Mouse (Mus musculus) hindbrain, embryonic 11.5 days (tissue): ENCODE results near the gene Tenm4. TPM values are rescaled to one million over a fixed set of nuclear protein-coding genes. Genes with fewer than 3 reads are reported as not detected.

ENCODE experiments used
- ATAC-seq: fragments of 200-750 bp; cut with Nextera tagmentation; 2 replicates; pipeline ENCODE4 v1.8.0; 2017; ENCODE audit warnings: mild to moderate bottlenecking, moderate TSS enrichment, moderate library complexity; ENCODE audit not compliant: low FRiP score
- DNase-seq: peaks from one replicate; pipeline ENCODE4 v3.0.0-alpha.2; 2015; ENCODE audit warnings: low spot score
- H3K27ac ChIP-seq: fragments of 300-500 bp; sonication (generic); 2 replicates; pipeline ENCODE4 v1.5.1; 2014; ENCODE audit warnings: mild to moderate bottlenecking, low read depth, low read length
- H3K27me3 ChIP-seq: fragments of 300-500 bp; sonication (generic); 2 replicates; pipeline ENCODE4 v1.6.1; 2014; ENCODE audit warnings: mild to moderate bottlenecking, low read length, moderate library complexity, mixed read lengths; ENCODE audit not compliant: control insufficient read depth, insufficient read depth
- H3K36me3 ChIP-seq: fragments of 300-500 bp; sonication (generic); 2 replicates; pipeline ENCODE4 v1.6.1; 2014; ENCODE audit warnings: mild to moderate bottlenecking, low read length, moderate library complexity, mixed read lengths; ENCODE audit not compliant: control insufficient read depth, insufficient read depth
- H3K4me1 ChIP-seq: fragments of 300-500 bp; sonication (generic); replicated peaks from 2 replicates; pipeline ENCODE4 v1.6.1; 2014; ENCODE audit warnings: low read length, mixed read lengths; ENCODE audit not compliant: control insufficient read depth, insufficient read depth
- H3K4me2 ChIP-seq: fragments of 300-500 bp; sonication (generic); replicated peaks from 2 replicates; pipeline ENCODE4 v1.6.1; 2014; ENCODE audit warnings: mild to moderate bottlenecking, low read depth, low read length
- H3K4me3 ChIP-seq: fragments of 300-500 bp; sonication (generic); 2 replicates; pipeline ENCODE4 v1.5.1; 2014; ENCODE audit warnings: low read depth, low read length
- H3K9ac ChIP-seq: fragments of 300-500 bp; sonication (generic); 2 replicates; pipeline ENCODE4 v1.6.1; 2014; ENCODE audit warnings: low read depth, low read length
- H3K9me3 ChIP-seq: fragments of 300-500 bp; sonication (generic); 2 replicates; pipeline ENCODE4 v1.6.1; 2016; ENCODE audit warnings: low read length; ENCODE audit not compliant: control insufficient read depth
- WGBS: fragments of 180-500 bp; shearing (Covaris S2); extraction: QIAGEN DNeasy Blood & Tissue Kit; methylation state at CpG from one replicate; pipeline ENCODE4 v1.1.7; 2014; 5-methylcytosine and 5-hydroxymethylcytosine counted together
- polyA plus RNA-seq: library from polyadenylated mRNA; unstranded; fragments of >200 nt; fragmentation: Nextera tagmentation; extraction: Ambion mirVana; gene quantifications from 2 replicates; pipeline ENCODE4 v1.2.1, GENCODE M21; 2014

The Tenm4 gene
- polyA plus RNA-seq, 1 experiment from 2014 or later: 24.0 TPM

GRCm38 (mm10) chr7:96801368-96801767, 630.3 kb downstream of the Tenm4 start:
- peaks cover 15% of the 10 kb centered on the region for H3K4me1 ChIP-seq
- no peak for DNase-seq
- WGBS: 70% methylated on average over 9 of the region's 9 CpGs
- no peak overlapping the region for H3K4me3 ChIP-seq
- no peak overlapping the region for H3K9ac ChIP-seq
- no peaks in the 10 kb centered on the region for H3K27me3 ChIP-seq
- no peak overlapping the region for H3K27ac ChIP-seq
- ATAC-seq: no peak
- no peak overlapping the region for H3K4me2 ChIP-seq
- no peaks in the 10 kb centered on the region for H3K9me3 ChIP-seq
- H3K36me3 ChIP-seq: no peaks in the 10 kb centered on the region

- H3K9ac ChIP-seq: no peak overlapping the region
- ATAC-seq (no peak), DNase-seq (no peak)
- H3K4me3 ChIP-seq: no peak overlapping the region
- H3K36me3 ChIP-seq: no peaks in the 10 kb centered on the region
- no peak overlapping the region for H3K4me2 ChIP-seq
- H3K4me1 ChIP-seq: peaks cover 7% of the 10 kb centered on the region
- WGBS: 91% methylated on average over 3 of the region's 3 CpGs
- H3K27ac ChIP-seq: no peak overlapping the region
- H3K9me3 ChIP-seq: no peaks in the 10 kb centered on the region
- H3K27me3 ChIP-seq: no peaks in the 10 kb centered on the region
These were observed 631.2 kb downstream of the Tenm4 start for GRCm38 (mm10) chr7:96802216-96802615.

- peaks cover 5% of the 10 kb centered on the region for H3K4me1 ChIP-seq
- no peaks in the 10 kb centered on the region for H3K27me3 ChIP-seq
- H3K4me3 ChIP-seq: no peak overlapping the region
- no peak overlapping the region for H3K4me2 ChIP-seq
- no peak overlapping the region for H3K9ac ChIP-seq
- ATAC-seq (no peak), DNase-seq (no peak)
- WGBS: 52% methylated on average over 1 of the region's 1 CpGs
- no peaks in the 10 kb centered on the region for H3K36me3 ChIP-seq
- H3K27ac ChIP-seq: no peak overlapping the region
- no peaks in the 10 kb centered on the region for H3K9me3 ChIP-seq
These were observed 635.5 kb downstream of the Tenm4 start for GRCm38 (mm10) chr7:96806561-96806960.

- DNase-seq: no peak
- H3K27ac ChIP-seq: peak overlapping the region; percentile 48
These were observed 636.4 kb downstream of the Tenm4 start for GRCm38 (mm10) chr7:96807281-96808058.

GRCm38 (mm10) chr7:96808059-96808646, 637.1 kb downstream of the Tenm4 start:
- Histone ChIP-seq H3K27me3 (no peaks in the 10 kb centered on the region), H3K9me3 (no peaks in the 10 kb centered on the region), H3K4me3 (no peak overlapping the region), H3K4me2 (no peak overlapping the region), H3K27ac (peak overlapping the region; percentile 48; the same call in 1 of the 2 replicates), H3K36me3 (no peaks in the 10 kb centered on the region), H3K4me1 (peaks cover 5% of the 10 kb centered on the region), H3K9ac (no peak overlapping the region)
- ATAC-seq: peak; percentile 53
- 52% methylated on average over 7 of the region's 7 CpGs for WGBS
- peak; percentile 41 for DNase-seq

More at GRCm38 (mm10) chr7:96807281-96808058, 636.4 kb downstream of the Tenm4 start:
- Histone ChIP-seq H3K4me1 (peaks cover 5% of the 10 kb centered on the region), H3K4me3 (no peak overlapping the region), H3K9ac (no peak overlapping the region), H3K4me2 (no peak overlapping the region), H3K9me3 (no peaks in the 10 kb centered on the region), H3K27me3 (no peaks in the 10 kb centered on the region), H3K36me3 (no peaks in the 10 kb centered on the region)
- ATAC-seq: peak; percentile 42
- WGBS: 60% methylated on average over 15 of the region's 15 CpGs

GRCm38 (mm10) chr7:96811691-96812090, 640.6 kb downstream of the Tenm4 start:
- ATAC-seq (no peak), DNase-seq (no peak)
- Histone ChIP-seq H3K9ac (no peak overlapping the region), H3K9me3 (no peaks in the 10 kb centered on the region), H3K4me3 (no peak overlapping the region), H3K4me2 (no peak overlapping the region), H3K27ac (no peak overlapping the region), H3K36me3 (no peaks in the 10 kb centered on the region), H3K4me1 (peaks cover 5% of the 10 kb centered on the region), H3K27me3 (no peaks in the 10 kb centered on the region)
- WGBS: 96% methylated on average over 11 of the region's 11 CpGs

- DNase-seq: no peak
- WGBS: 72% methylated on average over 5 of the region's 5 CpGs
- Histone ChIP-seq H3K4me2 (no peak overlapping the region), H3K4me1 (peaks cover 7% of the 10 kb centered on the region), H3K27ac (no peak overlapping the region), H3K27me3 (no peaks in the 10 kb centered on the region), H3K9me3 (no peaks in the 10 kb centered on the region), H3K36me3 (no peaks in the 10 kb centered on the region), H3K4me3 (no peak overlapping the region), H3K9ac (no peak overlapping the region)
- ATAC-seq: 0 out of 2 replicates have a peak, but pooled peaks have one; percentile 23
These were observed 642.0 kb downstream of the Tenm4 start for GRCm38 (mm10) chr7:96813036-96813435.

GRCm38 (mm10) chr7:96813497-96814400, 642.7 kb downstream of the Tenm4 start:
- 79% methylated on average over 9 of the region's 9 CpGs for WGBS
- H3K27me3 ChIP-seq: no peaks in the 10 kb centered on the region
- H3K27ac ChIP-seq: no peak overlapping the region
- H3K4me2 ChIP-seq: no peak overlapping the region
- H3K4me1 ChIP-seq: peaks cover 4% of the 10 kb centered on the region
- no peak overlapping the region for H3K4me3 ChIP-seq
- no peaks in the 10 kb centered on the region for H3K9me3 ChIP-seq
- no peaks in the 10 kb centered on the region for H3K36me3 ChIP-seq
- DNase-seq (no peak), ATAC-seq (no peak)
- H3K9ac ChIP-seq: no peak overlapping the region
